Mouse (Mus musculus) bone marrow macrophage, adult 2 months (primary cell): ENCODE measurements around the gene Cfap54.

Source experiments
- CTCF ChIP-seq: IDR thresholded peaks from 2 replicates; pipeline ENCODE4 v1.5.1; 2012; ENCODE audit warnings: low read depth, mild to moderate bottlenecking, low read length, moderate library complexity
- POLR2A ChIP-seq: IDR thresholded peaks from 2 replicates; pipeline ENCODE4 v1.6.1; 2012; ENCODE audit warnings: mild to moderate bottlenecking, low read depth, low read length, borderline replicate concordance

- TF ChIP-seq CTCF (no peak), POLR2A (no peak)
Observed at GRCm38 (mm10) chr10:93113968-93114367, 32.5 kb upstream of the Cfap54 start.
